Mouse (Mus musculus): ENCODE data around the gene Higd1c. TPM values are rescaled to one million over a fixed set of nuclear protein-coding genes. Genes with fewer than 3 reads are reported as not detected.
"Not testable (repeated sequence)": the region's sequence is repeated elsewhere in the genome, so short reads cannot be mapped to it uniquely, and the experiment has no call there.

Higd1c gene
- polyA plus RNA-seq, 1 experiment from 2014 or later = not detected

DNA sequence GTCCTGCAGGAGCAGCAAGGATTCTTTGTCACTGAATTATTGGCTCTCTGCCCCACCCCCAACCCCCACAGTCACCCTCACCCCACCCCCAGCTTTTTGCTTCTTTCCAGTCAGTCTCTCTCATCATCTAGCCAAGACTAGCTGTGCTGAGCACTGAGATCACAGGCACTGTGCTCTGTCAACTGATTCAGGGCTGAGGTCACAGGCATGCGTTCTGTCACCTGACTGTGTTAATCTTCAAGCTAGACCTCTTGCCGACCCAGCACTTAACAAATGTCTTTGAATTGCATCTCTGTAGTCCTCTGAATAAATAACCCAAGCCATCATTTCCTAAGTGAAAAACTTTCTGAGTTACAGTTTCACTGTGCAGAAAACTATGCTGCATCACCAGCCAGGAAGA, 14.8 kb upstream of the Higd1c start:
- no peak for ATAC-seq (replicated peaks; ENCODE audit: low FRiP score)
- H3K4me1 ChIP-seq (replicated peaks; ENCODE audit: control insufficient read depth, insufficient read depth, low read length) = no peaks in the 10 kb centered on the region
- 73% methylated on average over 2 of the region's 2 CpGs for WGBS
- H3K9me3 ChIP-seq (ENCODE audit: control insufficient read depth, low read length) = no peaks in the 10 kb centered on the region
- no peaks in the 10 kb centered on the region for H3K27me3 ChIP-seq (ENCODE audit: control insufficient read depth, insufficient read depth, low read length)
- H3K4me2 ChIP-seq (ENCODE audit: low read depth, low read length, severe bottlenecking) = no peak overlapping the region
- no peak overlapping the region for H3K27ac ChIP-seq (ENCODE audit: low read depth, low read length)
- no peak overlapping the region for H3K9ac ChIP-seq (ENCODE audit: low read length)
- DNase-seq (ENCODE audit: low spot score) = no peak
- no peak overlapping the region for H3K4me3 ChIP-seq (ENCODE audit: low read depth, low read length)
- H3K36me3 ChIP-seq (ENCODE audit: control insufficient read depth, insufficient read depth, low read length) = no peaks in the 10 kb centered on the region

DNA sequence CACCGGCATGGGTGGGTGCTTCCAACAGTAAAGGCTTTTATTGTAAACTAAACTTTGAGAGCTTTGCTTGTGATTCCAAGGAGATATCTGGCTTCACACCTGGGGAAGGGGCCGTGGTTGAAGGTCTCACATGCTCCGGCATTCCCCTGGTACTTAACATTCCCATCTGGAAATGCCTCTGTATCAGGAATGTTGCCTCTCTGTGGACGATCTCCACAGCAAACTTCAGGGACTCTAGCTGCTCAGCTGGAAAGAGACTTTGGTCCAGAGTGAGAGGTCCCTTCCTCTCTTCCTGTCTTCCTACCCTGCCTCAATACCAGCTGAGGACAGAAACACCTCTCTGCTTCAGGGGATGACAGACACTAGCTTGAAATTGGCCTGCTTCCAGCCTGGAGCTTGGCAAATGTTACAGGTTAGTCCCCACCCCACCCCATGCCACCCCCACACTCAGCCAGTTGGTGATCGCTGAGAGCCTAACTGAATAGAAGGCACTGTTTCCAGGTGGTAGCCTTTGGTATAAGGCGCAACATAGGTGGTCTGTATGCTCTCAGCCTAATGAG, 12.8 kb upstream of the Higd1c start:
- no peak overlapping the region for H3K27ac ChIP-seq (ENCODE audit: low read depth, low read length)
- no peak for DNase-seq (ENCODE audit: low spot score)
- no peaks in the 10 kb centered on the region for H3K4me1 ChIP-seq (replicated peaks; ENCODE audit: control insufficient read depth, insufficient read depth, low read length)
- no peak overlapping the region for H3K9ac ChIP-seq (ENCODE audit: low read length)
- H3K9me3 ChIP-seq (ENCODE audit: control insufficient read depth, low read length) = no peaks in the 10 kb centered on the region
- 74% methylated on average over 6 of the region's 6 CpGs for WGBS
- no peaks in the 10 kb centered on the region for H3K36me3 ChIP-seq (ENCODE audit: control insufficient read depth, insufficient read depth, low read length)
- no peak overlapping the region for H3K4me2 ChIP-seq (ENCODE audit: low read depth, low read length, severe bottlenecking)
- H3K4me3 ChIP-seq (ENCODE audit: low read depth, low read length) = no peak overlapping the region
- no peaks in the 10 kb centered on the region for H3K27me3 ChIP-seq (ENCODE audit: control insufficient read depth, insufficient read depth, low read length)
- ATAC-seq (replicated peaks; ENCODE audit: low FRiP score) = no peak

- Histone ChIP-seq H3K9me3 (ENCODE audit: control insufficient read depth, low read length) (no peaks in the 10 kb centered on the region), H3K9ac (ENCODE audit: low read length) (no peak within 1 kb of the TSS), H3K4me2 (ENCODE audit: low read depth, low read length, severe bottlenecking) (no peak within 1 kb of the TSS), H3K27ac (ENCODE audit: low read depth, low read length) (no peak within 1 kb of the TSS), H3K4me3 (ENCODE audit: low read depth, low read length) (no peak within 1 kb of the TSS), H3K27me3 (ENCODE audit: control insufficient read depth, insufficient read depth, low read length) (no peaks in the 10 kb centered on the region), H3K4me1 (replicated peaks; ENCODE audit: control insufficient read depth, insufficient read depth, low read length) (no peaks in the 10 kb centered on the region), H3K36me3 (ENCODE audit: control insufficient read depth, insufficient read depth, low read length) (no peaks in the 10 kb centered on the region)
- no peak for DNase-seq (ENCODE audit: low spot score)
- ATAC-seq (replicated peaks; ENCODE audit: low FRiP score) = no peak
- WGBS = 82% methylated on average over 10 of the region's 10 CpGs
Observed at GRCm38 (mm10) chr15:100352711-100353250, 11.6 kb upstream of the Higd1c start, which contains the start of the genes Methig1 and Mettl7a2. Gene Methig1 (plus strand): TSS chr15:100353149. Gene Mettl7a2 (plus strand): TSS chr15:100353200.

DNA sequence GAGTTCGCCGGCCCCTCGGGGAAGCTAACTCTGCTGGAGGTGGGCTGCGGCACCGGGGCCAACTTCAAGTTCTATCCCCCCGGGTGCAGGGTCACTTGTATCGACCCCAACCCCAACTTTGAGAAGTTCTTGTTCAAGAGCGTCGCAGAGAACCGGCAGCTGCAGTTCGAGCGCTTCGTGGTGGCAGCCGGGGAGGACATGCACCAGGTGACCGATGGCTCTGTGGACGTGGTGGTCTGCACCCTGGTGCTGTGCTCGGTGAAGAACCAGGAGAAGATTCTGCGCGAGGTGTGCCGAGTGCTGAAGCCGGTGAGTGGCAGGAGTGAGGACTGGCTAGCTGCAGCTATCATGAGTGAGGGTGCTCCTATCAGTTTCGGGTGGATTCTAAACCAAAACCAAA, 10.9 kb upstream of the Higd1c start:
- H3K27ac ChIP-seq (ENCODE audit: low read depth, low read length); H3K4me1 ChIP-seq (replicated peaks; ENCODE audit: control insufficient read depth, insufficient read depth, low read length); DNase-seq (ENCODE audit: low spot score); H3K4me3 ChIP-seq (ENCODE audit: low read depth, low read length); H3K9ac ChIP-seq (ENCODE audit: low read length); H3K4me2 ChIP-seq (ENCODE audit: low read depth, low read length, severe bottlenecking); ATAC-seq (replicated peaks; ENCODE audit: low FRiP score); H3K27me3 ChIP-seq (ENCODE audit: control insufficient read depth, insufficient read depth, low read length); H3K9me3 ChIP-seq (ENCODE audit: control insufficient read depth, low read length); H3K36me3 ChIP-seq (ENCODE audit: control insufficient read depth, insufficient read depth, low read length): not testable (repeated sequence)
- 85% methylated on average over 12 of the region's 22 CpGs for WGBS

GRCm38 (mm10) chr15:100355876-100356275, 8.5 kb upstream of the Higd1c start:
- no peak overlapping the region for H3K9ac ChIP-seq (ENCODE audit: low read length)
- WGBS = 91% methylated on average over 5 of the region's 5 CpGs
- no peaks in the 10 kb centered on the region for H3K4me1 ChIP-seq (replicated peaks; ENCODE audit: control insufficient read depth, insufficient read depth, low read length)
- H3K36me3 ChIP-seq (ENCODE audit: control insufficient read depth, insufficient read depth, low read length) = no peaks in the 10 kb centered on the region
- no peak overlapping the region for H3K27ac ChIP-seq (ENCODE audit: low read depth, low read length)
- no peaks in the 10 kb centered on the region for H3K27me3 ChIP-seq (ENCODE audit: control insufficient read depth, insufficient read depth, low read length)
- no peaks in the 10 kb centered on the region for H3K9me3 ChIP-seq (ENCODE audit: control insufficient read depth, low read length)
- H3K4me3 ChIP-seq (ENCODE audit: low read depth, low read length) = no peak overlapping the region
- DNase-seq (ENCODE audit: low spot score) (no peak), ATAC-seq (replicated peaks; ENCODE audit: low FRiP score) (no peak)
- no peak overlapping the region for H3K4me2 ChIP-seq (ENCODE audit: low read depth, low read length, severe bottlenecking)

DNA sequence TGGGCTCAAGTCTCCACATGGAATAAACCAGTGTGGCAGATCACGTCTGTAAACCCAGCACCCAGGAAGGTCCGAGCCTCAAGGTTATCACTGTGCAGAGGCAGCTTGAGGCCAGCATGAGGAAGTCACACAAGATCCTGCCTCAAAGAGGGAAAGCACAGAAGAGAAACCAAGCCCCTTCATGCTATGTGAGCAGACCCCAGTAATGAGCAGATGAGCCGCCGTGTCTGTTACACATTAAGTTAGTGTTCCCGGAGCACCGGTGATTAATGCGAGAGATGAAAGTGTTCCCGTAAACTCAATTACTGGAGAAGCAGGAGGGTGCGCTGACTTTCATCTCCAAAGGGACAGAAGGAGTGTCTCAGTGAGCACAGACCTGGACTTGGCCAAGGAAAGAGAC, 1.6 kb downstream of the Higd1c start:
- 80% methylated on average over 9 of the region's 9 CpGs for WGBS
- H3K9me3 ChIP-seq (ENCODE audit: control insufficient read depth, low read length); H3K4me2 ChIP-seq (ENCODE audit: low read depth, low read length, severe bottlenecking); H3K27ac ChIP-seq (ENCODE audit: low read depth, low read length); ATAC-seq (replicated peaks; ENCODE audit: low FRiP score); H3K27me3 ChIP-seq (ENCODE audit: control insufficient read depth, insufficient read depth, low read length); H3K9ac ChIP-seq (ENCODE audit: low read length); H3K4me1 ChIP-seq (replicated peaks; ENCODE audit: control insufficient read depth, insufficient read depth, low read length); H3K36me3 ChIP-seq (ENCODE audit: control insufficient read depth, insufficient read depth, low read length); H3K4me3 ChIP-seq (ENCODE audit: low read depth, low read length): not testable (repeated sequence)
- DNase-seq (ENCODE audit: low spot score) = peak; percentile 14

- Histone ChIP-seq H3K27ac (ENCODE audit: low read depth, low read length) (no peak overlapping the region), H3K36me3 (ENCODE audit: control insufficient read depth, insufficient read depth, low read length) (no peaks in the 10 kb centered on the region), H3K4me2 (ENCODE audit: low read depth, low read length, severe bottlenecking) (no peak overlapping the region), H3K9ac (ENCODE audit: low read length) (no peak overlapping the region), H3K4me1 (replicated peaks; ENCODE audit: control insufficient read depth, insufficient read depth, low read length) (no peaks in the 10 kb centered on the region), H3K27me3 (ENCODE audit: control insufficient read depth, insufficient read depth, low read length) (no peaks in the 10 kb centered on the region), H3K4me3 (ENCODE audit: low read depth, low read length) (no peak overlapping the region), H3K9me3 (ENCODE audit: control insufficient read depth, low read length) (no peaks in the 10 kb centered on the region)
- ATAC-seq (replicated peaks; ENCODE audit: low FRiP score) (no peak), DNase-seq (ENCODE audit: low spot score) (no peak)
- 85% methylated on average over 7 of the region's 7 CpGs for WGBS
Observed at GRCm38 (mm10) chr15:100367119-100367518, 2.8 kb downstream of the Higd1c start.

DNA sequence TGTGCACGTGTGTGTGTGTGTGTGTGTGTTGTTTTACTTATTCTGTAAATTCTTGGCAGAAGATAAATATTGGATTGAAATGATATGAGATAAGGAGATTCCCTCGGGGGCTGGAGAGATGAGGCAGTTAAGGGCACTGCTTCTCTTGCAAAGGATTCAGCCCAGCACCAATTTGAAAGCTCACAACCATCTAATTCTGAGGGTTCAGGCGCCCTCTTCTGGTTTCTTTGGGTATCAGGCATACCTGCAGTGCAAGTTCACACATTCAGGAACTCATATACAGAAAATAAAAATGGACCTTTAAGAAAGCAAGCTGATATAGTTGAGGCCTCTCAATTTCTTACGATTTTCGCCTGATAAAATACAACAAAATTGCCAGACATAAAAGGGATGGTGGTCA, 10.7 kb downstream of the Higd1c start:
- H3K4me1 ChIP-seq (replicated peaks; ENCODE audit: control insufficient read depth, insufficient read depth, low read length) = no peaks in the 10 kb centered on the region
- H3K9ac ChIP-seq (ENCODE audit: low read length) = no peak overlapping the region
- H3K27me3 ChIP-seq (ENCODE audit: control insufficient read depth, insufficient read depth, low read length) = no peaks in the 10 kb centered on the region
- H3K9me3 ChIP-seq (ENCODE audit: control insufficient read depth, low read length) = no peaks in the 10 kb centered on the region
- H3K36me3 ChIP-seq (ENCODE audit: control insufficient read depth, insufficient read depth, low read length) = no peaks in the 10 kb centered on the region
- DNase-seq (ENCODE audit: low spot score) (peak; percentile 71), ATAC-seq (replicated peaks; ENCODE audit: low FRiP score) (no peak)
- no peak overlapping the region for H3K27ac ChIP-seq (ENCODE audit: low read depth, low read length)
- H3K4me3 ChIP-seq (ENCODE audit: low read depth, low read length) = no peak overlapping the region
- WGBS = 44% methylated on average over 5 of the region's 5 CpGs
- H3K4me2 ChIP-seq (ENCODE audit: low read depth, low read length, severe bottlenecking) = no peak overlapping the region

- not testable (repeated sequence) for H3K36me3 ChIP-seq (ENCODE audit: control insufficient read depth, insufficient read depth, low read length); ATAC-seq (replicated peaks; ENCODE audit: low FRiP score); H3K9me3 ChIP-seq (ENCODE audit: control insufficient read depth, low read length); DNase-seq (ENCODE audit: low spot score); H3K27ac ChIP-seq (ENCODE audit: low read depth, low read length); H3K9ac ChIP-seq (ENCODE audit: low read length); H3K4me1 ChIP-seq (replicated peaks; ENCODE audit: control insufficient read depth, insufficient read depth, low read length); H3K4me2 ChIP-seq (ENCODE audit: low read depth, low read length, severe bottlenecking); H3K27me3 ChIP-seq (ENCODE audit: control insufficient read depth, insufficient read depth, low read length); H3K4me3 ChIP-seq (ENCODE audit: low read depth, low read length)
- 31% methylated on average over 3 of the region's 9 CpGs for WGBS
Observed at GRCm38 (mm10) chr15:100377847-100378505, 13.6 kb downstream of the Higd1c start.
